Mouse (Mus musculus) splenic B cell, adult 2 months (primary cell): ENCODE data around the gene Kcnip1.
A peak's percentile ranks its signal among the peaks of the same experiment; 100 is the strongest.

Experiments used
- DNase-seq: peaks from one replicate; pipeline ENCODE4 v3.0.0-alpha.2; 2011; ENCODE audit warnings: low read depth, low spot score
- H3K27me3 ChIP-seq: 2 replicates; pipeline ENCODE4 v1.6.1; 2012; ENCODE audit warnings: mild to moderate bottlenecking, low read length, moderate library complexity, mixed read lengths; ENCODE audit not compliant: control insufficient read depth, poor library complexity, insufficient read depth, severe bottlenecking
- H3K36me3 ChIP-seq: 2 replicates; pipeline ENCODE4 v1.6.1; 2012; ENCODE audit warnings: mild to moderate bottlenecking, low read length, moderate library complexity, mixed read lengths; ENCODE audit not compliant: control insufficient read depth, poor library complexity, insufficient read depth, severe bottlenecking

The Kcnip1 gene

GRCm38 (mm10) chr11:33938561-33939274 lies 54.2 kb downstream of the Kcnip1 start:
- DNase-seq = no peak
- Histone ChIP-seq H3K27me3 (no peaks in the 10 kb centered on the region), H3K36me3 (no peaks in the 10 kb centered on the region)

GRCm38 (mm10) chr11:33937641-33938040 lies 55.3 kb downstream of the Kcnip1 start:
- H3K36me3 ChIP-seq = no peaks in the 10 kb centered on the region
- no peak for DNase-seq
- H3K27me3 ChIP-seq = no peaks in the 10 kb centered on the region

GRCm38 (mm10) chr11:33934286-33934685 lies 58.7 kb downstream of the Kcnip1 start:
- peak; percentile 41 for DNase-seq
- Histone ChIP-seq H3K36me3 (no peaks in the 10 kb centered on the region), H3K27me3 (no peaks in the 10 kb centered on the region)

- DNase-seq = peak; percentile 52
- H3K36me3 ChIP-seq = no peaks in the 10 kb centered on the region
- no peaks in the 10 kb centered on the region for H3K27me3 ChIP-seq
Measured at GRCm38 (mm10) chr11:33932386-33933111, 60.4 kb downstream of the Kcnip1 start.

GRCm38 (mm10) chr11:33931836-33932385 lies 61.0 kb downstream of the Kcnip1 start:
- peak; percentile 92 for DNase-seq
- no peaks in the 10 kb centered on the region for H3K36me3 ChIP-seq
- no peaks in the 10 kb centered on the region for H3K27me3 ChIP-seq

- H3K27me3 ChIP-seq = no peaks in the 10 kb centered on the region
- H3K36me3 ChIP-seq = no peaks in the 10 kb centered on the region
- DNase-seq = no peak
Measured at GRCm38 (mm10) chr11:33929412-33929811, 63.5 kb downstream of the Kcnip1 start.

- H3K27me3 ChIP-seq = no peaks in the 10 kb centered on the region
- DNase-seq = peak; percentile 65
Measured at GRCm38 (mm10) chr11:33928658-33929057, 64.3 kb downstream of the Kcnip1 start.

GRCm38 (mm10) chr11:33927836-33928235 lies 65.1 kb downstream of the Kcnip1 start:
- Histone ChIP-seq H3K27me3 (no peaks in the 10 kb centered on the region), H3K36me3 (no peaks in the 10 kb centered on the region)
- no peak for DNase-seq

More at GRCm38 (mm10) chr11:33928658-33929057, 64.3 kb downstream of the Kcnip1 start:
- no peaks in the 10 kb centered on the region for H3K36me3 ChIP-seq

- H3K27me3 ChIP-seq = no peaks in the 10 kb centered on the region
- DNase-seq = no peak
- H3K36me3 ChIP-seq = no peaks in the 10 kb centered on the region
Measured at GRCm38 (mm10) chr11:33927321-33927720, 65.6 kb downstream of the Kcnip1 start.

GRCm38 (mm10) chr11:33926551-33926950 lies 66.4 kb downstream of the Kcnip1 start:
- DNase-seq = no peak
- Histone ChIP-seq H3K27me3 (no peaks in the 10 kb centered on the region), H3K36me3 (no peaks in the 10 kb centered on the region)

GRCm38 (mm10) chr11:33925778-33926177 lies 67.2 kb downstream of the Kcnip1 start:
- no peak for DNase-seq
- H3K36me3 ChIP-seq = no peaks in the 10 kb centered on the region
- no peaks in the 10 kb centered on the region for H3K27me3 ChIP-seq

- no peak for DNase-seq
- Histone ChIP-seq H3K27me3 (no peaks in the 10 kb centered on the region), H3K36me3 (no peaks in the 10 kb centered on the region)
Measured at GRCm38 (mm10) chr11:33923031-33923430, 69.9 kb downstream of the Kcnip1 start.

GRCm38 (mm10) chr11:33921451-33921850 lies 71.5 kb downstream of the Kcnip1 start:
- DNase-seq = no peak
- H3K36me3 ChIP-seq = no peaks in the 10 kb centered on the region

GRCm38 (mm10) chr11:33919826-33920225 lies 73.1 kb downstream of the Kcnip1 start:
- no peak for DNase-seq

More at GRCm38 (mm10) chr11:33921451-33921850, 71.5 kb downstream of the Kcnip1 start:
- H3K27me3 ChIP-seq = no peaks in the 10 kb centered on the region

GRCm38 (mm10) chr11:33918424-33918823 lies 74.5 kb downstream of the Kcnip1 start:
- H3K36me3 ChIP-seq = no peaks in the 10 kb centered on the region
- no peak for DNase-seq
- H3K27me3 ChIP-seq = no peaks in the 10 kb centered on the region

More at GRCm38 (mm10) chr11:33919826-33920225, 73.1 kb downstream of the Kcnip1 start:
- H3K36me3 ChIP-seq = no peaks in the 10 kb centered on the region
- no peaks in the 10 kb centered on the region for H3K27me3 ChIP-seq
